Mouse (Mus musculus) cerebellum, adult 2 months (tissue): Measurements from ENCODE around the gene Casp9.

Experiments
- CTCF ChIP-seq: fragments of 200-500 bp; IDR thresholded peaks from 2 replicates; pipeline ENCODE4 v1.5.1; 2011; ENCODE audit warnings: low read depth, mild to moderate bottlenecking, control low read depth, low read length, moderate library complexity, borderline replicate concordance; ENCODE audit not compliant: insufficient read depth
- POLR2A ChIP-seq: fragments of 200-500 bp; IDR thresholded peaks from 2 replicates; pipeline ENCODE4 v1.6.1; 2011; ENCODE audit warnings: low read length, control low read depth, borderline replicate concordance; ENCODE audit not compliant: insufficient read depth

- no peak for TF ChIP-seq POLR2A
- no peak for TF ChIP-seq CTCF
These were observed 6.0 kb upstream of the Casp9 start for GRCm38 (mm10) chr4:141787462-141787861.
